Mouse (Mus musculus): ENCODE results near the gene Sox10.

- no peak for TF ChIP-seq CTCF (IDR thresholded peaks at IDR 0.05; ENCODE audit: borderline replicate concordance, insufficient read depth, low read depth, low read length)
- TF ChIP-seq POLR2A (IDR thresholded peaks at IDR 0.05; ENCODE audit: borderline replicate concordance, insufficient read depth, low read length), result no peak
Measured at GRCm38 (mm10) chr15:79133191-79133661, 31.8 kb downstream of the Sox10 start.

Measured in cerebellum, adult 2 months (tissue).